Mouse (Mus musculus) left cerebral cortex, postnatal 4 days (tissue): ENCODE measurements at regions not wholly inside any gene's neighbourhood (a gene's known extent, or its start where the extent isn't known, plus 50 kb on each side); places are given as distances from the start of the nearest gene placed in this dataset.

Source experiments
- DNase-seq: peaks from one replicate; pipeline ENCODE4 v3.0.0-alpha.2; 2022
- intact Hi-C: fragments of 180-260 bp; cut with DNase I; formaldehyde crosslinking; loops from one replicate; pipeline ENCODE4 v1.15.1; 2025

- DNase-seq: peak; percentile 2
- intact Hi-C loops: no loop called here
Measured at GRCm38 (mm10) chrX:67304907-67305603, 388.3 kb downstream of the Gm1140 start.

GRCm38 (mm10) chrX:67283908-67284307 is 409.5 kb downstream of the Gm1140 start:
- intact Hi-C loops: no loop called here
- no peak for DNase-seq

DNA sequence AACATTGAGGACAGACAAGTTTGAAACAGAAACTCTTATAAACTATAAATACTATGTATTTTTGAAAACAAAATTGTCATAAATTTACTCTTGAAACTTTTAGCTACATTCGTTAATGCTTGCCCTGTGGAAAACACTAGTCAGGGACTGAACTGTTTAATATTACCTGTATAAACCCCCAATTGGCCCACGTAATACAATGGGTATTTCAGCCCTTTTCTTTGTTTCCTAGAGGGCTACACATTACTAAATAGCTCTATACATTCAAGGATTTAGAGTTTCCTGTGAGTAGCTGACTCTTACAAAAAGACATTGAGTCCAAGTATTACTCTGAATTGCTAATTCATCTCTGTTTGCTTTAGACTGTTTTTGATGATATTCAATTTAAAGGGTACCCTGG is 409.9 kb downstream of the Gm1140 start:
- intact Hi-C loops: no loop called here
- no peak for DNase-seq

GRCm38 (mm10) chrX:67282951-67283350 is 410.4 kb downstream of the Gm1140 start:
- no peak for DNase-seq
- intact Hi-C loops: no loop called here

DNA sequence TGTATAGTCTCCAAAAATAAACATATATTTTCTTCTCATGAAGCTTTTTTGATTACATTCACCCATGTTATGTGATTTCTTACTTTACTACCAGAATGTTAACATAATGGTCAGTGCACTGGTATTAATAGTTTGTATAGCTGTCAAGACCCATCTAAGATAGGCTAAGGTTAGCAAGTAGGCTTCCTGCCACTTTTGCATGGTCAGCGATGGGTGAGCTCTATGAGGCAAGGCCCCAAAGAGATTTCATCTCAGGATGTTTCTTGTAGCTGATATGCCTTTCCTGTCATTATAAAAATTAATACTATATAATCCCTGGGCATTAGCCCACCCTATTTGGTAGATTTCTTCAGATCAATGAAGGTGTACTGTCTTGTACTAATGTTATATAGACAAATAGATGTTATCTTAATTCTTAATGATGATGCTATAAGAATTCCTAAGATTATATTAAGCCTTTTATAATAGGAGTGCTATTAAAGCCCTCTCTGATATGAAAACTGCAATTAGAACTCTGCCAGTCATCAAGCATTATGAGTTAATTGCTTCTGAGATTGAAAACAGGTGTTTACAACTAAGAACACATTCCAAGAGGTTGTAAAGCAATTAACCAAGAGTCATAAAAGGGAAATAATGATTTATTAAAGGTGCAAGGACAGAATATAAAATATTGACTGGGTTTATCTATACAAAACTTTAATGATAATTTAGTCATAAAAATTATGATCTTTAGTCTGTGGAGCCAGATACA is 454.6 kb downstream of the Gm1140 start:
- no peak for DNase-seq
- intact Hi-C loops: no loop called here

DNA sequence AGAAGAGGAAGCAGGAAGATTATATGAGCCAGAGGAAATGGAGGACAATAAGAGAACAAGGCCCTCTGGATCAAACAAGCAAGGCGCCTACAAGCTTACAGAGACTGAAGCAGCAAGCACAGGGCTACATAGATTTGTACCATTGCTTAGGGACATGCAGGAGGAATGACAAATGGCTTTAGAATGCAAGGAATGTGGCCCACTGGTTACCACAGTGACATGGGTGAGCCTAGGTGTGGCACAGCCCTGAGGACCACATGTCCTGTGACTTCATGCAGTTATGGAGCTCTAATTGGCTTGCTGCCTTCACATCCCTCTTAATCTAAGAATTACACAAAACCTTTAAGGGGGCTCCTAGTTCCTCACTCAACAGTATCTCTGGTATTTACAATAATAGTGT is 483.1 kb downstream of the Gm1140 start:
- intact Hi-C loops: no loop called here
- DNase-seq: no peak
